Mouse (Mus musculus): Measurements from ENCODE around the gene Coa4. TPM values are rescaled to one million over a fixed set of nuclear protein-coding genes. Genes with fewer than 3 reads are reported as not detected.

Coa4 gene
- polyA plus RNA-seq, 1 experiment: 12.7 TPM

GRCm38 (mm10) chr7:100501027-100501843 lies 35.6 kb upstream of the Coa4 start:
- no peak overlapping the region for H3K4me3 ChIP-seq (replicated peaks; ENCODE audit: insufficient read depth, low read depth, low read length)
- DNase-seq: no peak
- WGBS: 63% methylated on average over 6 of the region's 6 CpGs
- H3K27ac ChIP-seq (ENCODE audit: insufficient read depth, low read length): no peak overlapping the region
- H3K4me1 ChIP-seq (ENCODE audit: control insufficient read depth, insufficient read depth, low read length): no peaks in the 10 kb centered on the region
- TF ChIP-seq CTCF (IDR thresholded peaks at IDR 0.05; ENCODE audit: borderline replicate concordance, insufficient read depth, low read depth, low read length) (no peak), POLR2A (IDR thresholded peaks at IDR 0.05; ENCODE audit: borderline replicate concordance, insufficient read depth, low read length) (no peak)
- H3K27me3 ChIP-seq (ENCODE audit: control insufficient read depth, insufficient read depth, low read length): no peaks in the 10 kb centered on the region

- H3K4me1 ChIP-seq (ENCODE audit: control insufficient read depth, insufficient read depth, low read length): no peaks in the 10 kb centered on the region
- WGBS: 60% methylated on average over 2 of the region's 2 CpGs
- TF ChIP-seq CTCF (IDR thresholded peaks at IDR 0.05; ENCODE audit: borderline replicate concordance, insufficient read depth, low read depth, low read length) (no peak), POLR2A (IDR thresholded peaks at IDR 0.05; ENCODE audit: borderline replicate concordance, insufficient read depth, low read length) (no peak)
- DNase-seq: no peak
- H3K27ac ChIP-seq (ENCODE audit: insufficient read depth, low read length): no peak overlapping the region
- H3K27me3 ChIP-seq (ENCODE audit: control insufficient read depth, insufficient read depth, low read length): no peaks in the 10 kb centered on the region
- no peak overlapping the region for H3K4me3 ChIP-seq (replicated peaks; ENCODE audit: insufficient read depth, low read depth, low read length)
Measured at GRCm38 (mm10) chr7:100501844-100502373, 35.0 kb upstream of the Coa4 start.

GRCm38 (mm10) chr7:100502374-100502922 lies 34.4 kb upstream of the Coa4 start:
- TF ChIP-seq CTCF (IDR thresholded peaks at IDR 0.05; ENCODE audit: borderline replicate concordance, insufficient read depth, low read depth, low read length) (no peak), POLR2A (IDR thresholded peaks at IDR 0.05; ENCODE audit: borderline replicate concordance, insufficient read depth, low read length) (no peak)
- H3K4me3 ChIP-seq (replicated peaks; ENCODE audit: insufficient read depth, low read depth, low read length): no peak overlapping the region
- H3K27ac ChIP-seq (ENCODE audit: insufficient read depth, low read length): no peak overlapping the region
- no peak for DNase-seq
- H3K4me1 ChIP-seq (ENCODE audit: control insufficient read depth, insufficient read depth, low read length): no peaks in the 10 kb centered on the region
- 84% methylated on average over 7 of the region's 7 CpGs for WGBS
- H3K27me3 ChIP-seq (ENCODE audit: control insufficient read depth, insufficient read depth, low read length): no peaks in the 10 kb centered on the region

GRCm38 (mm10) chr7:100503076-100503475 lies 33.8 kb upstream of the Coa4 start:
- no peak for TF ChIP-seq POLR2A (IDR thresholded peaks at IDR 0.05; ENCODE audit: borderline replicate concordance, insufficient read depth, low read length)
- no peak for TF ChIP-seq CTCF (IDR thresholded peaks at IDR 0.05; ENCODE audit: borderline replicate concordance, insufficient read depth, low read depth, low read length)
- 89% methylated on average over 5 of the region's 5 CpGs for WGBS
- no peaks in the 10 kb centered on the region for H3K4me1 ChIP-seq (ENCODE audit: control insufficient read depth, insufficient read depth, low read length)
- H3K4me3 ChIP-seq (replicated peaks; ENCODE audit: insufficient read depth, low read depth, low read length): no peak overlapping the region
- DNase-seq: no peak
- H3K27ac ChIP-seq (ENCODE audit: insufficient read depth, low read length): no peak overlapping the region
- H3K27me3 ChIP-seq (ENCODE audit: control insufficient read depth, insufficient read depth, low read length): no peaks in the 10 kb centered on the region

GRCm38 (mm10) chr7:100504740-100505487 lies 32.0 kb upstream of the Coa4 start:
- TF ChIP-seq POLR2A (IDR thresholded peaks at IDR 0.05; ENCODE audit: borderline replicate concordance, insufficient read depth, low read length) (no peak), CTCF (IDR thresholded peaks at IDR 0.05; ENCODE audit: borderline replicate concordance, insufficient read depth, low read depth, low read length) (no peak)
- 85% methylated on average over 13 of the region's 13 CpGs for WGBS
- H3K27ac ChIP-seq (ENCODE audit: insufficient read depth, low read length): no peak overlapping the region

GRCm38 (mm10) chr7:100506494-100506893 lies 30.4 kb upstream of the Coa4 start:
- no peak for TF ChIP-seq CTCF (IDR thresholded peaks at IDR 0.05; ENCODE audit: borderline replicate concordance, insufficient read depth, low read depth, low read length)
- no peak for DNase-seq
- no peak overlapping the region for H3K4me3 ChIP-seq (replicated peaks; ENCODE audit: insufficient read depth, low read depth, low read length)
- H3K4me1 ChIP-seq (ENCODE audit: control insufficient read depth, insufficient read depth, low read length): no peaks in the 10 kb centered on the region
- no peak overlapping the region for H3K27ac ChIP-seq (ENCODE audit: insufficient read depth, low read length)
- H3K27me3 ChIP-seq (ENCODE audit: control insufficient read depth, insufficient read depth, low read length): no peaks in the 10 kb centered on the region
- WGBS: 76% methylated on average over 4 of the region's 4 CpGs

More at GRCm38 (mm10) chr7:100504740-100505487, 32.0 kb upstream of the Coa4 start:
- H3K4me1 ChIP-seq (ENCODE audit: control insufficient read depth, insufficient read depth, low read length): no peaks in the 10 kb centered on the region
- no peaks in the 10 kb centered on the region for H3K27me3 ChIP-seq (ENCODE audit: control insufficient read depth, insufficient read depth, low read length)
- no peak for DNase-seq
- H3K4me3 ChIP-seq (replicated peaks; ENCODE audit: insufficient read depth, low read depth, low read length): no peak overlapping the region

- 88% methylated on average over 3 of the region's 3 CpGs for WGBS
- no peak for DNase-seq
- H3K4me3 ChIP-seq (replicated peaks; ENCODE audit: insufficient read depth, low read depth, low read length): no peak overlapping the region
- H3K4me1 ChIP-seq (ENCODE audit: control insufficient read depth, insufficient read depth, low read length): no peaks in the 10 kb centered on the region
- no peaks in the 10 kb centered on the region for H3K27me3 ChIP-seq (ENCODE audit: control insufficient read depth, insufficient read depth, low read length)
- H3K27ac ChIP-seq (ENCODE audit: insufficient read depth, low read length): no peak overlapping the region
- no peak for TF ChIP-seq POLR2A (IDR thresholded peaks at IDR 0.05; ENCODE audit: borderline replicate concordance, insufficient read depth, low read length)
- TF ChIP-seq CTCF (IDR thresholded peaks at IDR 0.05; ENCODE audit: borderline replicate concordance, insufficient read depth, low read depth, low read length): no peak
Measured at GRCm38 (mm10) chr7:100508670-100509069, 28.2 kb upstream of the Coa4 start.
